Mouse (Mus musculus) erythroid progenitor cell, adult 5-6 weeks (primary cell): ENCODE results near the gene Rd3l. TPM values are rescaled to one million over a fixed set of nuclear protein-coding genes. Genes with fewer than 3 reads are reported as not detected.

Experiments used
- ATAC-seq: replicated peaks from 2 replicates; pipeline ENCODE4 v1.8.0; 2016; ENCODE audit warnings: moderate number of reproducible peaks, mild to moderate bottlenecking, moderate TSS enrichment, inconsistent platforms; ENCODE audit not compliant: poor library complexity, low FRiP score, severe bottlenecking
- total RNA-seq, 2 experiments: library from RNA; stranded (forward) in 1 of 2; stranded (reverse) in 1 of 2; fragments of 150-400 nt in 1 of 2; fragments of 186-747, 209-891 nt in 1 of 2; gene quantifications; 2 replicates each; pipeline versions ENCODE4 v1.2.3 to v1.2.4; 2015 to 2017; ENCODE audit warnings: low replicate concordance in 2 of 2

Rd3l gene
- not detected in 2 replicates for total RNA-seq (2015; ENCODE audit: low replicate concordance)
- not detected in 2 replicates for total RNA-seq (2017; ENCODE audit: low replicate concordance)

DNA sequence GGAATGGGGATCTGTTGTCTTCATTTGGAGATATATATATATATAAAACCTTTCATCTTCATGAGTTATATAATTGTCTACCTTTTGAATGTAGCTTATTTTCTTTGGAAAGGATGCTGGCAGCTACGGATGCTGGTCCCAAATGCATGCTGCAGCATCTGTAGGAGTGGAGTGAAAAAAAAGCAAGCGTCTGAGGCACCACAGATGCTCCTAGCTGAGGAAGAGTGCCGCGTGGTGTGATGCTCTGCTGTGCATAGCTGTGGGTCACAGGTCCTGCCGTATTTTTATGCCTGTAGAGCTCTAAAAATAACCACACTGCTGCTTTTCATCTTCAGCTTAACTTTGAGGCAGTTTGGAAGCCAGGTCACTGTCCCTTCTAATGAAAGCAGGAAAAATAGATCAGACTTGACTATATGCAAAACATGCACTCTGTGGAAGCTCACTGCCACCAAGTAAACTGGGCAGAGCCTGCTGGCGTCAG, at the start of gene Rd3l:
TSS of gene Rd3l (minus strand) at position 431 of the 481 bp plus-strand sequence.
- no peak for ATAC-seq

DNA sequence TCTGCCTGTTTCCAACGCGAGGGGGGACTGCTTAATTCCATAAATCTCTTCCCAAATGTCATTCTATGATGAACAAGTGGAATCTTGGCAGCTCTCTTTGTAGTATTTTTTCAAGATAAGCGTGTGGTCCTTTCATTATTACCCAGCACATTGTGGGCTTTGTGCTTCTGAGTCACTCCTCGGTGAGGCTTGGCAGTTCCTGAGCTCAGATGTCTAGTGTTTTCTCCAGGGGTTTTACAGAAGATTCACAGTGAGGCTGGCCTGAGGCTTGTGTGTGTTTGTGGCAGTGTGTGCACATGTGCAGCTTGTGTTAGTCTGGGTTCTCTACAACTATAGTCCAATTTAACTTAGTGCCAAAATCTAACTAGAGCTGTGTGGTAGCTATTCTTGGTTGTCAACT, 46.3 kb upstream of the Rd3l start:
- ATAC-seq = no peak

DNA sequence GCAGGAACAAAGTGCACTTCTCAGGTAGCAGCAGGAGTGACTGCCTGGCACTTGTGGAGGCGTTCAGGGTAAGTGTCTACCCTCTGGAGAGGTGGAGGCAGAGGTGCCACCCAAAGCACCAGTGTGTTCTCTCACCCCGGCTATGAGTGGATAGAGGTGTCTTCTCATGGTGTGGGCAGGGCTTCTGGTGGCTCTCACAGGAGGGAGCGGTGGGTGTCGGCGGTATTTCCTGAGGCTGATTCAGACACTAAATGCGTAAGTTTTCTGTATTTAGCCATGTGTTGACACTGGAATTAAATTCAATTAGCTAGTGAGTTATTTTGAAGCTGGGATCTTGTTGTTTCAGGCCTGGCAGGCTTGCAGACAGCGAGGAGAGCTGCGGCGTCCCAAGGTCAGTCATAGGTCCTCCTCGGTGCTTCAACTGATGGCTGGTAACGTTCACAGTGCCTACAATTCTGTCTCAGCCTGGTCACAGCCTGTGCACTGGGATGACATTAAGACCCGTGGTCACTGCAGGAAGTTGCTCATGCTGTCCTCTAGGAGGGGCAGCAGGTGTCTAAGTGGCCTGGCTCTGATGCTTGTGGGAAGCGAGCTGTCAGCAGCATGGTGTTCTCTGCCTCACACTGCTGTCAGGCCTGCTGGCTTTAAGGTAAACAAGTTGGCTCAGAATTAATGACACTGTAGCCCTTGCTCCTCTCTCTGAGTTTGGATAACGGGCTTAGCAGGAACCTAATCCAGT, 45.0 kb upstream of the Rd3l start:
- ATAC-seq = no peak

DNA sequence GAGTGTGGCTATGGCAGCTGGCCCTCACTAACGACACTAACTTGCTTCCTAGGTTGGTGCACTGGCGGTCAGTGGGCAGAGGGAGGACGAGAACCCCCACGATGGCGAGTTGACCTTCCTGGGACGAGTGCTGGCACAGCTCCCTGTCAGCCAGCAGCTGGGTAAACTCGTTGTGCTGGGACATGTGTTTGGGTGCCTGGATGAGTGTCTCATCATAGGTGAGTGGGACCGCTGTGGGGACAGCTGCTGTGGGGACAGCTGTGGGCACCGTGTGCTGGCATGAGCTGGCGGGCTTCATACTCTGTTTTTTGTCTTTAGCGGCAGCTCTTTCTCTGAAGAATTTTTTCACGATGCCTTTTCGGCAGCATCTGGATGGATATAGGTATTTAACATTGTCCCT, 44.3 kb upstream of the Rd3l start:
- no peak for ATAC-seq

DNA sequence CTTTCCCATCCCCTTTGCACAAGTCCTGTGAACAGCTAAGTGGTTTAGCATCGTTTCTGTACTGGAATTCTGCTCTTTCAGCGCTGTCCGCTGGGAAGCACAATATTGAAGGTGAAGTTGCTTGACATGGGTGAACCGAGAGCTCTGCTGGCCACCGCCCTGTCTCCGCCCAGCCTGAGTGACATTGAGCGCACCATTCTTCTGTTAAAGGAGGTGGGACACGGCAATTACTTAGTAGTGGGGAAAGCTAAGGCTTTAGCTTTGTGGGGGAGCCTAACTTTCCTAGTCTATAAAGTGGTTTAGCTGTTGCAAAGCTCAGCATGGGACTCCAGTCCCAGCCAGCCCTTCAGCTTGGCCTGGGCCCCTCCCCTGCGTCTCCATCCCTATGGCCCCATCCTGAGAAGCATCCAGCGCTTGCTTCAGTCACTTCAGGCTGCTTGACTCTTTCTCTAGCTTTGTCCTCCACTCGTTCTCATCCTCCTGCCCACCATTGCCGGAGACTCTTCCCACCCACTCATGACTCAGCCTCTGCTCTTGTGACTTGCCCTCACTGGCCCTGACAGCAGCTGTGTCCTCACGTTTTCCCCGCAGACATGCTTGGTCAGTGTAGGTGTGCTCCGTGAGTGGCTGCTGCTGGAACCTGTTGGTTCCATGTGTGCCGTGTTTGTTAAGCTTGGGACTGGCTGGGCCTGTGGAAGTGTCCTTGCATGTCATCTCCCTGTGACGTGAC, 43.6 kb upstream of the Rd3l start:
- ATAC-seq = no peak

DNA sequence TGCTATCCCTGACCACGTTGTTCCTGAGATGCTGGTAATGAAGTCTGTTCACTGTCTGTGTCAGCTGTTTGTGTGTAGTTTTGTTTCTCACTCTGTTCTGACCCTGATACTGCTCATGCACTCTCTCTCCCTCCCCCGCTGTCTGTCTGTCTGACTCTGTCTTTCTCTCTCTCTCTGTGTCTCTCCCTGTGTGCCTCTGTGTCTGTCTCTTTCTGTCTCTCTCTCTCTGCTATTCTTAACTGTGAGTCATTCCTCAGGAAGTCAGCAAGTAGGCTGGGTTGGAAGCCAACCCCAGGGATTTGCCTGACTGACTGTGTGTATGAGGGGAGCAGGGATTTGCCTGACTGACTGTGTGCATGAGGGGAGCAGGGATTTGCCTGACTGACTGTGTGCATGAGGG, 42.2 kb upstream of the Rd3l start:
- no peak for ATAC-seq

DNA sequence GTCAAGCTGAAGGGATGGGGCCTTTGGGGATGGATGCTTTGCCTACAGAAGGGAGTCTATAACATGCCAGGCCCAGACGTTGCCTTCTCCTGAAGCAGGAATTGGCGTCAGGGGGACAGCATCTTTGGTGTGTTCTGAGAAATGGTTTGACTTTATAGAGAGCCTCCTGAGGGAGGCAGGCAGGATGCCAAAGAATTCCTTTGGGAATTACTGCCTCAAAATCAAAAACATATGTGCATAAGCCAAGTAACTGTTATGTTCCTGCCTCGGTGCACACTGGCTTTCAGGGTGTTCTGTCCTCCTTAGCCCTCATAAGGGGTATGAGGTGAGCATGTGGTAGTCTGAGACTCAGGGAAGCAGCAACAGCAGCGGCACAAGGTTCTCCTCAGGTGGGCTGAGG, 35.2 kb upstream of the Rd3l start:
- ATAC-seq = no peak

DNA sequence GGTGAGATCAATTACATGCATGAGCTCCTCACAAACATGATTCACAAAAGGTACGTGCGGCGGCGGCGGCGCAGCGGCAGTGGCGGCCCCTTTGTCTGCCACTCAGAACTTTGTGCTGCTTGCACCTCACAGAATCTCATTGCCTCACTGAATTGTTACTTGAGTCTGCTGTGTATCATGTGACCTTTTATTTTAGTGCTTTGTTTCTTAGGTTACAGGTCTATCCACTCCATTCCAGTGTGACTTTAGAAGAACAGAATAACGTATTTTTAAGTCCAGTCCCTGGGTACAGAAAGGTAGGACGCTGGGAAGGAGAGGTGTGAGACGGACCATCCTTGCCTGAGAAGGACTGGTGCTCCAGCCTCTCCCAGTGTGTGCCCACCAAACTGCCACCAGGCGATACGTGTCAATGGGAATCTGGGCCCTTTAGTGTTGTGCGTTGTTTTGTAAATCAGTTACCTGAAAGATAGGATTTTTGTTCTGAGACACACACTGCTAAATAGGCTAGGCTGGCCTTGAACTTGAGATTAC, 32.2 kb upstream of the Rd3l start:
- no peak for ATAC-seq

DNA sequence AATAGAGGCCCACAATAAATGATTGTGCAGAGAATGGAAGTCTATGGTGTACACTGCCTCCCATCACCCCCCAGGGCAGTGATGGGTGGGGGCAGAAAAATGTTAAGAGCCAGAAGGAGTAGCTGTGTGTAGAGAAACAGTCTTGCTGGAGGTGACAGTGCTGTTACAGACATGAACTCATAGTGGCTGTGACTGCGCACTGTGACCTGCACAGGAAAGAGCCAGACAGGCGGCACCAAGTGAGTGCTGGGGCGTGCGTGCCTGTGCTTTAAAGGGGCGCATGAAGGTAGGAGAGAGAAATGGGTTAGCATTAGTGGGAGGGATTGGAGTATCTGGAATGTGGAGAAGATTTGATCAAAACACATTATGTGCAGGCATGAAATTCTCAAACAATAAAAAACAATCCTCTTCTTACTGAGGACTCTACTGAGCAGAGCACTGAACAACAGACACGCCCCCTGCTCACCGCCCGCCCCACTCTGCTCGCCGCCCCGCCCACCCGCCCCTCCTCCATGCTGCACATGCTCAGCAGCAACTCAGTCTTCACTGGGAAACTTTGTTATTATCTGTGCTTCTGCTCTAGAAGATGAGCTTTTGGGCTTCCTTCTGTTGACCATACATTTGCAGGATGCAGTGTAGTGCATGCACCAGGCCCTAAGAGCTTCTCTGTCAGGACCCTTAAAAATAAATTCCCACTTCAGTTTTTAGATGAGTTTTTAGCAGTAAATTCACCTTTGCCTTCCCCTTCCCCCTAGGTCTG, 31.6 kb upstream of the Rd3l start:
- ATAC-seq = no peak

DNA sequence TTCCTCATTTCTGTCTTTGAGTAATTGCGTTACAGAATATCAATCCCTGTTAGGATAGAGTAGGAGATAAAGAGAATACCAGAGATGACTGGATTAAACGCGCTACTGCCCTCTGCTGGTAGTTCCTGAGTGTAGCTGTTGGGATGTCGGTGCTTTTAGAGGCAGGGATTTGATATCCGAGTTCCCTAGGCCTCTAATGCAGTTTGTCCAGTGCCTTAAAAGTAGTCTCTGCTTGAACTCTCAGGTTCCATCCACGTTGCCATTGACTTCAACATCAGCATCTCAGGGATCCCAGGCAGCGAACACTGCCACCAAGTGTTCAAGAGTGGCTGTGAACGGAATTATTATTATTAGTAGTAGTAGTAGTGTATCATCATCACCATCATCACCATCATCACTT, 20.1 kb upstream of the Rd3l start:
- ATAC-seq = no peak

DNA sequence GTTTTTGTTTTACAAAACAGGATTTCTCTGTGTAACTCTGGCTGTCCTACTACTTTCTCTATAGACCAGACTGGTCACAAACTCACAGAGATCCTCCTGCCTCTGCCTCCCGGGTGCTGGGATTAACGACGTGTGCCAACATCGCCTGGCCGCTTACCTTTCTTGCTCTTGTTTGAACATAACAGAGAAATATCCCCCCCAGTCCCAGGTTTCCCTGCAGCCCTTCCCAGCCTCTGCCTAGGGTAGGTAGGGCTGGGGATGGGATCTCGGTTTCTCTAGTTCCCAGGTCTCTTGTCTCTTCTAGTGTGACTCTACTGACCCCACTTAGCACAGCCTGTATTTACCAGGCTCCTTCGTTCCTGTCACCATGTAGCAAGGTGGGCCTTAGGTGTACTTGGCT, 18.6 kb upstream of the Rd3l start:
- ATAC-seq = no peak

DNA sequence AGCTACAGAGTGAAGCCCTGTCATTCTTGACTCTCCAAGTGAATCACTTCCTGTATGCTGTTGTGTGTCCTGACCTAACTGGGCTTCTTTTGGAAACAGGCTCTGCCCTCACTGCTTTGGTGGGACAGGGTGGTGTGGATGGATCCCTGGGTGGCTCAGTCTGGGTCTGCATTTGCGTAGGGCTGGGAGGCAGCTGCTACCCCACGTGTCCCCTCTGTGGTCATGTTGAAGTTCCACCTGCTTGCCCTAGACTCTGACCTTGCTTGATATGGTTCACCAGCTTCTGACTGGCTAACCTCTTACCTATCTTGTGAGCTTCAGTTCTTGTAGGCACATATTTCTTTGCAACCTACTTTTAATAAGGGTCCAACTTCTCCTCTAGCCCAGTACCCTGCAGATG, 14.0 kb upstream of the Rd3l start:
- no peak for ATAC-seq

DNA sequence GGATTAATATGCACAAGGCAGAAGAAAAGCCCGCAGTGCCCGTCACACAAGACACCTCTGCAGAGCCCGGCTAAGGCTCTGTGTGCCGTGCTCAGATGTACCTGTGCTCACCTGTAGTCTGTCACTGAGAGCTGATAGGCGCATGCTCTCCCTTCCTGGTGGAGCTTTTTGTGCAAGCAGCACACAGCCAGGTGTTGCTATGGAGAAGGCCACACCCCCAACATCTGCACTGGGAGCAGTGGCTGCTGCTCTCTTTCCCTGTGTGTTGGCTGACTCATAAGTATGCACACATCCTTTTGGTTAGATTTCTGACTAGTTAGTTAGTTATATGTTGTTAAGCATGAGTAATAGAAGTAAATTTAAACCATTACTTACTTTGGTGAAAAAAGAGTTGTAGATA, 11.5 kb upstream of the Rd3l start:
- ATAC-seq = no peak

DNA sequence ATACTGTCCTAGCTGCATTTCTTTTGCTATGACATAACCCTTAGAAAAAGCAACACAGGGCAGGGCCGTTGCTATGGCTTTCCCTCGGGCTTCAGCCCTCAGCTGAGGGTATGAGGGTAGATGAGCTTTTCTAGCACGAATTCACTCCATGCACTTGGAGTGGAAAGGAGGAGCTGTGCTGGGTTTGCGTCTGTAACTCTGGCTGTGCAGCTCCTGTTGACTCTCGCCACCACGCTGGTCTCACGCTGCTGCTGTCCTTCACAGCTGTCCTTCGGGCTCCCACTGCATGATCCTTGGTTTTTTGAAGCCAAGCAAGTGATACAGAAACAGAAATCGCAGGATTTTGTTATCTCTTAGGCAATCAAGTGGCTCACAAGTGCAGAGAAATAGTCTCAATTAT, 5.6 kb upstream of the Rd3l start:
- ATAC-seq = no peak

DNA sequence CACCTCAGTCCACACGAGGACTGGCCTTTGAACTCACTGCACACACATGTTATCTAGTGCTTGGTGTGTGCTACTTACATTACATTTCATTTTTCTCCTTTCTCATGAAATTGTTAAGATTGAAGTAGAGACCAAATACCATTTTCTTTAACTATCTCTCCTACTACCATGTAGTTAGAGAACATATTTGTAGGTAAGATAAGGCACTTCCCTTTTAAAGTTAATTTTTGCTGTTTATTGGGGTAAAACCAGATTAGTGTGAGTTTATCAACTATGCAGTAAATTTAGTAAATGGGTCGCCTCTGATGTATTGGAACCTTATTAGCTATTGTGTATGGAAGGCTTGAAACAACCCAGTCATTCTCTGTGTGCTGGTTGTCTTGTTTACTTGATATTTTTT, 2.0 kb upstream of the Rd3l start:
- ATAC-seq = no peak

DNA sequence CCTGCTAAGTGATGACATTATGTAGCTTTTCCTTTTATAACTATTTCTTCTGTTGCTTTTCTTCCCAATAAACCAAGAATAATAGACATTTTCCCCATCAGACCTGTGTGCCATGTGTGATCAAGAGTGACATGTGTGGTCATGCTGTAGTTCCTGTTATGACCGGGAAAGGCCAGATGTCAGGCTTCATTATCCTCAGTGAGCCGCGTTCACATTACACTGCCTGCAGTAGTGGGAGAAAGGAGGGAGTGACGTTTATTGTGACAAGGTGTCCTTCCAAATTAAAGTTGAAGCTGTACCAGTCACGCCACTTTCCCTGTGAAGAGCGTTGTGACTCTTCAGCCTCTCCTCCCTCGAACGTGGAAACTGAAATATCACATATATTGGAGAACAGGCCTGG, 714 bp upstream of the Rd3l start:
- ATAC-seq = no peak

DNA sequence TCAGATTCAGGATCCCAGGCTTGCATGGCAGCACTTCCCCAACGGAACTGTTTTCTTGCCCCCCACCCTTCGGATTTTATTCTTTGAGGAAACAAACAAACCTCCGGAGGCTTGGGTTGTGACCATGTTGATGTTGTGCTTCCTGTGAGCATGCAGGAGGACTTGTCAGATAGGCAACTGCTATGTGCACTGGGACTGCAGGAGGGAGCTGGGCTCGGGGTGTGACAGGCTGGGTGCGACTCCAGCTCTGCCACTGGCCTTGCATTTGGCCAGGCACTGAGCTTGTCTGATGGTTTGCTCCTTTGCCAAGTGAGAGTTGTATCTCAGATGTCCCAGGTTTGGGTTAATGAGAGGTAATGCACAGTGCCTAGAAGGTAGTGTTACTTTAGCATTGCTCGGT, 2.8 kb downstream of the Rd3l start:
- no peak for ATAC-seq

DNA sequence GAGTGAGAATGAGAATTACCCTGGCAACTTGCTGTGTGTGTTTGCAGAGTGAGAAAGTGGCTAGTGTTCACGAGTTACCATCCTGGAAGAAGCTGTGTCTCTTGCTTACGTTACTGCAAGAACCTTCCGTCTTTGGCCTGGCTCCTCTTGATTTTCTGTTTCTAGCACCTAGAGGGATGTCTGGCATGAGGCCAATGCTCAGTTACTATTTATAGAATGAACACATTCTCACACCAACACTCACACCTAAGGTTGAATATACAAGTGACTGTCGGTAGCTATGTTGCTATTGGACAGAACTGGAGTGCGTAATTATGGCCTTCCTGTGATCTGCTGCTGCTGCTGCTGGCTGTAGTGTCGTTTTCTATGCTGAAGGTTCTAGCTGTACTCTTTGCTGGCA, 4.0 kb downstream of the Rd3l start:
- ATAC-seq = no peak

DNA sequence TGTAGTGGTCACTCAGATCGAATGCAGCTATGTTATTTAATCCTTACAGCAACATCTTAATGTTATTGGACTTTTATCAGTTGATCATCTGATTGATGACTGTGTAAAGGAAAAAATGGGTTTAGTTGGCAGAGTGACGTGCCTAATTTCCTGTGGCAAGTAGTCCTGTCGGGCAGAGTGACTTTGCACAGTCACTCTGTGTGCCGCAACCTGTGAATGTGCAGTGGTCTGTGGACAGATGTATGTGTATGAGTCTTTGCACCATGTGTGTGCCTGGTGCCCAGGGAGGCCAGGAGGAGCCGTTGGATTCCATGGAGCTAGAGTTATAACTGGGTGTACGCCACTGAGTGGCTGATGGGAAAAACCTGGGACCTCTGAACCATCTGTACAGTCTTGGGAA, 6.5 kb downstream of the Rd3l start:
- ATAC-seq = no peak

DNA sequence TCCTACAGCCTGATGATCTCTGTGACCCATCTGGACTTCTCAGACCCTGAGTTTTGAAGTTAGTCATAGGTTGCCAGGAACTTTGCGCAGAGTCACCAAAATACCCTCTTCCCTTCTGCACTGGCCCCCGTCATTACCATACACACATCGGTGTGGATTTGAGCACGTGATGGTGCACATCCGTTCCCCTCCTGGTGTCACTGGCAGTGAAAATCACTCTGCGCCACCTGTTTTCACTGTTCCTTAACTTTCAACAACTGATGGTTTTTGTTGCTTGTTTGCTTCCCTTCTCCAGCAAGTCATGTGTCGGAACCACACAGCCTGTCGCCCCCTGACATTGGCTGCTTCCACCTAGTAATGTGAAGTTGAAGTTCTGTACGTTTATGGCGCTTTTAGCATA, 8.6 kb downstream of the Rd3l start:
- no peak for ATAC-seq
